Mouse (Mus musculus): ENCODE measurements around the gene Ccdc106.
"Not testable (repeated sequence)": the region's sequence is repeated elsewhere in the genome, so short reads cannot be mapped to it uniquely, and the experiment has no call there.

The Ccdc106 gene

DNA sequence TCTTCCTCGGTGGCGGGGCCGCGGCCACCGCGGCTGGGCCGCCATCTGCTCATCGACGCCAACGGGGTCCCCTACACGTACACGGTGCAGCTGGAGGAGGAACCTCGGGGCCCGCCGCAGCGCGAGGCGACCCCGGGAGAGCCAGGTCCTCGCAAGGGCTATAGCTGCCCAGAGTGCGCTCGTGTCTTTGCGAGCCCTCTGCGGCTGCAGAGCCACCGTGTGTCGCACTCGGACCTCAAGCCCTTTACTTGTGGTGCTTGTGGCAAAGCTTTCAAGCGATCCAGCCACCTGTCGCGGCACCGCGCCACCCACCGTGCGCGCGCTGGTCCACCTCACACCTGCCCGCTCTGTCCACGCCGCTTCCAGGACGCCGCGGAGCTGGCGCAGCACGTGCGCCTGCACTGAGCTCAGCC, 32.6 kb downstream of the Ccdc106 start:
- DNase-seq, result peak; percentile 24

DNA sequence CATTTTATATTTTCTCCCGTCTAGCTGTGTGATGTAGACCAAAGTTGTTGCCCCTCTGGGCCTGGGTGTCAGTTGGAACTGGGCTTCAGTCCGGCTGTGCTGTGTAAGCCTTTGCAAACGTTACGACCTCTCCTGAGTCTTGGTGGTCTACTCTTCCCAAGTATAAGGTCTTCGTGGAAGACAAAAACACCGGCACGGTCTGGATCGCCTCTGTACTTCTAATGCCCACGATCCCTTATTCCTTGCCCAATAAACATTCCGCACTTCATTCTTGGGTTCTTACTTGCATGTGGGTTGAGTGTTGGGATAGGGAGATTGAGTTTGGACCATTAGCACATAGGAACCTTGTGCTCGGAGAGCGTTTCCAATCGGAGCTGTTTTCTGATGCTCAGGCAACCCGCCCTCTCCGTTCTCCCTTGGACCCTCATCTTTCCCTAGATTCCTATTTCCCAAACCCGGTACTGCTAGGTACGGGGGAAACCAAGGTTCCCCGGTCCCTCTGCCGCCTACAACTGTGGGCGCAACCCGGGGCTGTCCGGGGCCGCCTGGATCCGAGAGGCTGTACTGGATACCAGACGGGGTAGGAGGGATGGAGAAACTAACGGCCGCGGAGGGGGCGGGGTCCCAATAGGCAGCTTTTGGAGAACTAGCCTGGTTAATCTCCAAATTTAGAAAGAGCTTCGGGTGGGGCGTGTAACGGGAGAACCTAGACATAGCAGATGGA, 33.3 kb downstream of the Ccdc106 start:
- peak; percentile 5 for DNase-seq

DNA sequence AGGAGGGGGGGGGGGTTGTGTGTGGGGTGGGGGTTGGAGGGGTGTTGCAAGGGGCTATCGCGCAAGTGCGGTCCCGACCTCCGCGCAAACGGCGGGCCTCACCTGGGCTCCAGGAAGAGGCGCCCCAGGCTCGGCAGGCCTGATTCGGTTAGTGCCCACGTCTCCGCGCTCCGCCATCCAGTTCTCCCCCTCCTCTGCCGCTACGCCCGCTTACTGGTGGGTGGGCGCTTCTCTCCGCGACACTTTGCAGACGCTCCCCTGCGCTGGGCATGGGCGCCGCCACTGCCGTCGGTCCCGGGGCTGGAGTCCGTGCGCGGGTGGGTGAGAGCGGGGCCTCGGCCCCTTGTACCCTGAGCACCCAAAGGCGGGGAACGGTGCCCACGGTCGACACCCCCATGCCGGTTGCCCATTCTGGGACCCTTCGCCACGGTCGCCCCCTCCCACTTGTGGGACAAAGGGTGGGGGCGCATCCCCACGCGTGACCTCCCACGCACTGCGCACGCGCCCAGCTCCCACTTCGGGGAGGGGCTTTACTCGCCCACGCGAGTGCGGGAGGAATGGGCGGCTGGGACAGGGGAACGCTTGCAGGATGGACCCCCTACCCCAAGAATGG, 36.4 kb downstream of the Ccdc106 start:
- DNase-seq, result no peak

DNA sequence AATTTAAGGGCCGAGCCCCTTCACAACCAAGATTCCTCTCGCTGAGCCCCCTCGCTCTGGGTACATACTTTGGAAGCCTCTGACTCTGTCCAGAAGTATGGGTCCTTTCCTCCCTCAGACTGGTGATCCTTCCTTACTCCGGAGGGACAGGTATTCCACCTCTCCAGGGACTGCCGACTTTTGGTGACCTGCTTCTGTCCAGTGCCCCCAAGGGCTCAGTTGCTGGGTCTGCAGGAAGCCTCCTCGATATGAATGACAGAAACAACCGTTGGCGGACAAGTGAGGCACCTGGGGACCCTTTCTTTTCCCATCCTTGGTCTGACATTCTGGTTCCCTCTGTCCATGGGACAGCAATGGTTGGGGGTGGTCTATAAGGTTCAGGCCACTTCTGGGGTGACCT, 37.0 kb downstream of the Ccdc106 start:
- no peak for DNase-seq

DNA sequence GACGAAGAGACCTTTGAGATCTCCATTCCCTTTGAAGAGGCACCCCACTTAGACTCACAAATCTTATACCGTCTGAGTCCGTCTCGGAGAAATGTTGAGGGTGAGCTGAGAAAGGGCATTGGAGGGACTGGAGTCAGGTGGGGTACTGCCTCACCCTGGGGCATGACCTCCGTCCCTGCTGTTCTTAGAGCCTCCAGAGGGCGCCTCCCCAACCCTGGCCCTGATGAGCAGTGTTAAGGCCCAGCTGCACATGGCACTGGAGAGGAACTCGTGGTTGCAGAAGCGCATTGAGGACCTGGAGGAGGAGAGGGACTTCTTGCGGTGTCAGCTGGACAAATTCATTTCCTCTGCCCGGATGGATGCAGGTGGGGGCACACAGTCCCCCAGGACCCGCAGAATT, 37.5 kb downstream of the Ccdc106 start:
- DNase-seq, result peak; percentile 54

DNA sequence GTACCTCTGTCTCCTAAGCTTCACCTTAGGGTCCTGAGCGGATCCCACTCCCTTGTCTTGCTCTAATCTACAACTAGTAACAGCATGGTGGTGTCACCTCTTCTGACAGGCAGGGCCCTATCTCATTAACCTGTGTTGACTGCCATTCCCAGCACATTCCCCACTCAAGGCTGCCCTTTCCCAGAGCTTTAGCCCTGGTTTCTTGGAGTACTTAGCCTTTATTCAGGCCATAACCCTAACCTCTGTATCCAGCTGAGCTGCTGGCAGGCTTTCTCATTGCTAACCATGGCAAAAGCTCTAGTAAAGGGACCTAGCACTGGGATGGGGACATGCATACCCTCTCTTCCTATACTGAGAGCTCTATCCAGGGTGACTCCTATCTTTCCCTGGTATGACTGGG, 38.3 kb downstream of the Ccdc106 start:
- no peak for DNase-seq

DNA sequence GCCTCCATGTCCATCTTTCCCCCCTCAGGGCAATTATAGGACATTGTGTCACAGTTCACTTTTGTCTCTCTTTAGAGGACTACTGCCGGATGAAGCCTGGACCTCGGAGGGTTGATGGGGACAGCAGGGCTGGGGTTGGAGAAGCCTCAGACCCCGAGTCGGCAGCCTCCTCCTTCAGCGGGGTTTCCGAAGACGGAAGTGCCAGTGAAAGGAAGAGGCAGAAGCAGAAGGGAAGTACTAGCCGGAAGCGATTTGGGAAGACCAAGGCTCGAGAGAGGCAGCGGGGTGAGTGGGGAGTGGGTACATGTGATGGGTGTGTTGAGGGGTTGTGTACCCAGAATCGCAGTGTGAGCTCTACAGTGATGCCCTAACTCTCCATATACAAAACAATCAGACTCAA, 39.1 kb downstream of the Ccdc106 start:
- DNase-seq, result no peak

DNA sequence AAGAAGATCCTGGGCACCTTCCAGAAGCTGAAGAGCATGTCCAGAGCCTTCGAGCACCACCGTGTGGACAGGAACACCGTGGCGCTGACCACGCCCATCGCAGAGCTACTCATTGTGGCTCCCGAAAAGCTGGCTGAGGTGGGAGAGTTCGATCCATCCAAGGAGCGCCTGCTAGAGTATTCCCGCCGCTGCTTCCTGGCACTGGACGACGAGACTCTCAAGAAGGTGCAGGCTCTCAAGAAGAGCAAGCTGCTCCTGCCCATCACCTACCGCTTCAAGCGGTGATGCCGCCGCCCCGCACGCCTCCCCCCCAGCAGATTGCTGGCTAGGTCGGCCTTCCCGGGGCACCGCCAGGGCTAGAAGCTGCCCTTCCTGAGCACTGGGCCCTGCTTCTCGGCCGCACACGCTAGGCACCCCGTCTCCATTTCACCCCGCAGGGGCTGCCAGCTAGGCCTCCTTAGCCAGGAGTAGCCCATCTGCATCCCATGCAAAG, 39.9 kb downstream of the Ccdc106 start:
- DNase-seq, result peak; percentile 69

DNA sequence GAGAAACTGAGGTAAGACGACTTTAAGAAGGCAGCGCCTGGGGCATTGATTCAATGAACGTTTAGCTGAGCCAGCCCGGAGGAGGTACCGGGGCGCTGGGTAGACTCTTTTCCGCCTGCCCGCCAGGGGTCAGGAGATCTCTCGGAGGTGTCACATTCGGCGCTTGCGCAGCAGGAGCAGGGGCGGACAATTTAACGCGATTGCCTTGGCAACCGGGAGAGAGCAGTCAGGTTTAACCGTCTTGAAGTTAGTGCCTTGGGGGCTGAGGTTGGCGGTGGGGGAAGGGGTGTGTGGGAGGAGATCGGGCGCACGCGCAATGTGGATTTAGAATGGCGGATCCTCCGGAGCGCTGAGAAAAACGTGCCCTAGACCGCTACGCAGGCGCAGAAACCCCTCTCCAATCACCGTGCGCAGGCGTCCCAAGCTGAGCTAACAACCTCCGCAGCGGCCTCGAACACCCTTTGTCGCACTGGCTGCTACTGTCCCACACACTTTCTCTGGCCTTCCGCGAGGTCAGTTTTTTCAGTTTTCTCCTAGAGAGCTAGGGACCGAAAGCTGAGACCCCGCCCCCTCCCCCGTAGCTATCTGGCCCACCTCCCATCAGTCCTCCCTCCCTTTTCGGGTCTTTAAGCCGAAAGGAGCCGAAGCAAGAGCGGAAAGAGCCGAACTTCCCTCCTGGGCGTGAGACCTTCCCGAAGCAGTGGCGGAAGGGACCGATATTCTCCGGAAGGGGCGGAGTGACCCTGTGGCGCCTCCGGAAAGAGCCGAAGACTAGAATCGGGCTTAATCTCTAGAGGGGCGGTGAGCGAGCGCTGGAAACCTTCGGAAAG, 40.8 kb downstream of the Ccdc106 start:
- DNase-seq, result peak; percentile 99

DNA sequence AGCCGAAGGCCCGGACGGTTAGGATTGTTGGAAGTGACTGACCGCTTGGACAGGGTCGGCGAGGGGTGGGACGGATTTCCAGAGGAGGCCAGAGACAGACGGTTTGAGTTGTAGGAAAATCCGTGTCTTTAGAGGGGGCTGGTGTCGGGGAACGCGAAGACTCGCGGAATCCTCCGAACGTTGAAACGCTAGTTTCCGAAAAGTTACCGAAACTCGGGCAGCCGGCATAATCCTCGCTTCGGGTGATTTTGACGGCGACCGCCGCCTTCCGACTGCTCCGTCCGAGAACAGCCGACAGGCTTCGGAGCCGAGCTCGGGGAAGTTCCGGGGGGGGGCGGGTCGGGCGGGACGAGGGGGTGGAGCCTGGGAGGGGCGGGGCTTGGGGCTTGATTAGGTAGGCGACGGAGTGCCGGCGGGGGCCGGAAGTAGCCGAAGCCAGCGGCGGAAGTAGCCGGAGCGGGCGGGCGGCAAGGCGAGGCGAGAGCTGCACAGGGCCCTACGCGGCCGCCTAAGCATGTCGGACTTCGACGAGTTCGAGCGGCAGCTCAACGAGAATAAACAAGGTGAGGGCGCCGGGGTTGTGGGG, 41.5 kb downstream of the Ccdc106 start, which contains the start of gene U2af2:
Gene U2af2, plus strand, starts transcription at position 370 of the 586 bp plus-strand sequence.
- peak; percentile 96 for DNase-seq

DNA sequence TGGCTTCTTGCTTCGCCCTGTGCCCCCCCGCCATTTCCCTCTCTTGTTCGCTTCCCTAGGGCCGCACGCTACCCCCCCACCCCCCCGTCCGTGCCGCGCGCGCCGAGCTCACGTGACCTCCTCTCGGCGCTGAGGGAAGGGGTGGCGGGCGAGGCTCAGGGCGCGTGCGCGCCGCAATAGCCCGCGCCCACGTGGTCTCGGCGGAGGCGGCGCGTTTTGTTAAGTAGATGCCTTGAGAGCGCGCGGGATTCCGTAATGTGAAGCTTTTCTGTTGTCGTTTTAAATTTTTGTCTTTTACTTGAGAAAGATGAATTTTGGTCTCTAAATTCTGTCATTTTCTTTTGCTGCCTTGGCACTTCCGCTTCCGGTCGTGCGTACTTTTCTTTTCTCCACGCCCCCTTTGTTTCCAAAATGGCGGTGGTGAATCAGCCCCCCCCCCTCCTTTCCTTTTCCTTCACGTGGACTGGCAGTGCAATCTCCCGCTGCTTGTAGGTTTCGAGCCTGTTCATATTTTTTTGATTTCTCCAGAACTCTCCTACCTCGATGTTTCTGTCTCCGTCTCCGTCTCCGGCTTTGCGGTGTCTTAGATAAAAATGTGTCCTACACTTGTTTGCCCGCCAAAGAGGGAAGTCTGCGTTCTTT, 42.1 kb downstream of the Ccdc106 start:
- peak; percentile 77 for DNase-seq

DNA sequence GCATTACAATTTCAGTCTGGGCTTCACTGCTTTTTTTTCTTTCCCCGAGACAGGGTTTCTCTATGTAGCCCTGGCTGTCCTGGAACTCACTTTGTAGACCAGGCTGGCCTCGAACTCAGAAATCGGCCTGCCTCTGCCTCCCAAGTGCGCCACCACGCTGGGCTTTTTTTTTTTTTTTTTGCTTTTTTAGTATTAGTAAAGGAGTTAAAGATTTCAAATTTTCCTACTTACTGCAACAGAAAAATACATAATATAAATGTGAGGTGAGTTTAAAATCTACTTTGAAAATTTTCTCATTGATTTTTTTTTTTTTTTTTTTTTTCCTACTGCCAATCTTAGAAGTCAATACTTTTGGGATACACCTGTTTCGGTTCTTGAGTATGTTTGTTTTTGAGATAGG, 44.5 kb downstream of the Ccdc106 start:
- DNase-seq, result no peak

DNA sequence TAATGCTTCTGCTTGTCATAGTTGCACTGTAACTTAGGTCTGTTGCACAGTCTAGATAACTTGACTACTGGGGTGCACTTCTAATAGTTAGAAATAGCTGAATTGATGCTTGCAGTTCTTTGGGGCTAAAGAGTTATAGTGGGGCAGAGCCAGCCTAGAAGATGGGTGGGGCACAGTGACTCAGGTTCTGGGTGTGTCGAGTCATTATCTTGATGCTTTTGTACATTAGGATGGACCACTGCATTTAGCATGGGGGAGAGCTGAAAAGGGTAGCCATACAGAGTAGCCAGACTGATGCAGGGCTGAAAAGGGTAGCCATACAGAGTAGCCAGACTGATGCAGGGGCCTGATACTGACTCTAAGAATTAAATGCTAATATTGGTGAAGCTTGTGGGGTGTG, 53.2 kb downstream of the Ccdc106 start:
- DNase-seq, result no peak

DNA sequence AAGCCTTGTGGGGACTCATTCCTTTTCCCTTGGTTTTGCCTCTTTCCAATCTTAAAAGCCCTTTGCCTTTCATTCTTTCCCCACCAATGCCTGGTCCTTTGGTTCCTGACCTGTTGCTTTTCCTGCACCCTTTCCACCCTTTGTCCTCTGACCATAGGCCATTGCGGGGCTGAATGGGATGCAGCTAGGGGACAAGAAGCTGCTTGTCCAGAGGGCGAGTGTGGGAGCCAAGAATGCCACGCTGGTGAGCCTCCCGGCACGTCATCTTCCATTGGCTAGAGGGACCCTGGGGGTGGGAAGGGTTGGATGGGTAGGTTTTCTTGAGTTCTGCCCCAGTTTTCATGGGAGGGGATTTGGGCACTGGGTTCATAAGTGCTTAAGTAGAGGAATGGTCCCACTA, 54.6 kb downstream of the Ccdc106 start:
- no peak for DNase-seq

DNA sequence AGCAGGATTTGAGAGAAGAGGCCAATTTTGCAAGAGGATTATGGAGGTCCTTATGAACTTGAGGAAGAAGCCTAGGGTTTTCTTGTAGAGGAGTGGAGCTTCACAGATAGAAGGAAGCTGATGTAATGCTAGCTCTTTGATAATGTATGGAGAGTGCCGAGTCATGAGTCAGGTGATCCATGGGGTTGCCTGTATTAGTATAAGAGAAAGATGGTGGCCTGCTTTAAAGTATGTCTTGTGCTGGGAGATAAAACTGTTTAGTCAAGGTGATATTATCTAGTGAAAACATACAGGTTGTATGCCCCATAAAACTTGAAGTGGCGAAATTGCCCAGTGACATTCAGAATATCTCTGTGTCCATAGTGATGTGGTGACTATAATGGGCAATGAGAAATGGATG, 56.6 kb downstream of the Ccdc106 start:
- DNase-seq, result no peak

DNA sequence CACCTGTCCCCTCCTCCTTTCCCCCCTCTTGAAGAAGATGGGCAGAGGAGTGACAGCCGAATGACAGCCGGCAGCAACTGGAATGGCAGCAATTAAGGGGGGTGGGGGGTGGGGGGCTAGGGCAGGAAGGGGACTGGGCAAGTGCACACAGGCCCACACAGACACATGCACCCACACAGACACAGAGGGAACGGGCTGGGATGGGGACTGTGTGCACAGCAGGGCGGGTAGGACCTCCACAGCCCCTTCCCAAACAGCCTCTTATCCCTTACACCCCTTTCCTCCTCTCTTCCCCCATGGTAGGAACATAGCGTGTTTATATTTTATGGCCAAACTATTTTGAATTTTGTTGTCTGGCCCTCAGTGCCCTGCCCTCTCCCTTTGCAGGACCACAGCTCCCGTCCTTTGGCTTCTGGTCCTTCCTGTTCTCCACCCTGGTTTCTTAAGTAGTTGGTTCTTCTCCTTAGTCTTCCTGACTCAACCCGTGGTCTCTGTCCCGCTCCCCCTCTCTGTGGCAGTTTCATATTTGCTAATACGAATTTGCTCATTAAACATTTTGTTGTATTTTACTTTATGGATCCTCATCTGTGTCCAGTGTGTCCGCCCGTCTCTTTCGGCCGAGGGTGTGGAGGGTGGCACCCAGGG, 59.1 kb downstream of the Ccdc106 start:
- DNase-seq, result not testable (repeated sequence)

DNA sequence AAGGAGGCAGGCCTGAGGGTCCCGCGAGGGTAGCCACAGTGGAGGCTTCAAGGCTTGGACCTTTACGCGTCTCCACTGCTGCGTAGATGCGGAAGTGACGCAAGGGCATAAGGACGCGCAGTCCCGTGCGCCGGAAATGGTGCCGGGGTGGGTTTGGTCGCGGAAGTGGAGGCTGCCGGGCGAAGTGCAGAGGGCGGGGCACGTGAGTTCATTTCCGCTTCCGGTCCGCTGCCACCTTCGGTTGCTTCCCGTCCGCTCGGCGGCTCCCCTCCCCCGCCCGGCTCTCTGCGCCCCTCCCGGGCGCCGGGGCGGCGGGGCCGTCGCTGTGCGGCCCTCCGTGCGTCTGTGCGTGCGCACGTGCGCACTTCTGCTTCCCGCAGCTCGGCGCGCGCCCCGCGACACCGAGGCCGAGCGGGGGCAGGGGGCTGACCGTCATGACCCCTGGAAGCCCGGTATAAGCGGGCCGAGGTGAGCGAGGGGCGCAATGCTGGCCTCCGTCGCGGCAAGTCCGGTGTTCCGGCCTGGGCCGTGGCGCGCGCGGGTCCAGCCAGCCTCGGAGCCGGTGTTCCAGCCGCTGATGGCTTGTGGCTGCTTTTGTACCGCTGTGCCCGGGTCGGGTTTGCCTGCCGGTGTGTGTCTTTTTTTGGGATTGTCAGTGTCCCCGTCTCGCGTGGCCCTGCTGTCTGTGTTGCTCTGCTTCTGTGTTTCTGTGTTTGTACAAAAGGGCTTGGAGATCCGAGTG, 59.8 kb downstream of the Ccdc106 start, which contains the start of gene Epn1:
Gene Epn1, plus strand, starts transcription at position 226 of the 742 bp plus-strand sequence.
- DNase-seq, result peak; percentile 98

DNA sequence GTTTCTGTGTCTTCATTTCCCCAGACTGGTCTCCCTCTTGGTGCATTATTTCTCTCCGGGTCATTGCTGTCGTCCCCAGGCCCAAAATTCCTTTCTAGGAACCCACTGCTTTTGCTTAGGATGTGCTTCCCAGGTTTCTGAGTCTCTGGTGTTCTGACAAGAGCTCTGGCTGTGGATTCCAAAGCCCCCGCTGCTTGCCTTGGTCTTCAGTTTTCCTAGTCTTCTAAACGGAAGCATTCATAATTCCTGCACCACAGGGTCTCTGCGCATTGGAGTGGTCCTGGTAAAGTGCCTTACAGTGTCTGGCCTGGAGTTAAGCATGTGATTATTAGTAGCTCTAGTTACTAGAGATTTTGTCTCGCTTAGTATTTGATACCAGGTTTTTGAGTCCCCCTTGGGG, 60.5 kb downstream of the Ccdc106 start:
- no peak for DNase-seq

DNA sequence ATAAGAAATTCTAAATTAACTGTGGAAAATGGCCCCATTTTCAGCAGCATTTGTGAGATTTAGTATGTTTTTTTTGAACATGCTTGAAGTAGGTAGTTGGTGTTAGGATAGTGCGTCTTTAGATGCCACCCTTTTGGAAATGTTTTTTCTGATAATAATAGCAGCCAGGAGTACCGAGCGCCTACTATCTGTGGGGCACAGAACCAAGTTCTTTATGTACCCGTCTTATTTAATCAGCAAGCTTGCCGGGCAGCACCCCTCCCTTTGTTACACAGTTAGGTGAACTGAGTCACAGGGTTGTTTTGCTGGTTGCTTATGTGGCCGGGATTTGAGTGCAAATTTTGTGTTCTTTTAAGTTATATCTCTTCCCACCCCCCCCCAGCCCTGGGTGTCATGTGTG, 60.9 kb downstream of the Ccdc106 start:
- DNase-seq, result no peak

DNA sequence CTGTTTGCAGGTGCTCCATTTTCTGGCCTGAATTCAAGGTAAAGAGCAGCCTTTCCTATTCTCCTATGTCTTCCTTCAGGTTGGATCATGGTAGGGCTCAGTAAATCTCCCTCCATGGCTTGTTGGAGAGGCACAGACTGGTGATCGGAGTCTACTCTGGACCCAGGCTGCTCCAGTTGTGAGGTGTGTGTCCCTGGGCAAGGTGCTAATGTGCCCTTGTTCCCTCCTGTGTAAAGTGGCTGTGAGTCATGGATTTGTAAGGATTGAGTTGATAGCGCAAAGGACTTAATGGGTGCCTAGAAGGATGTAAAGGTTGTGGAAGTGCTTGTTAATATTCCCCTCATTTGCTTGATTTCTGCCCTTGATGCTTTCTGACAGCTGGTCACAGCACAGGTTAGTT, 61.6 kb downstream of the Ccdc106 start:
- no peak for DNase-seq

All from thymus, postnatal 14 days (tissue).